Mouse (Mus musculus) gonadal fat pad, adult 2 months (tissue): ENCODE data around the gene Trpm8. TPM values are rescaled to one million over a fixed set of nuclear protein-coding genes. Genes with fewer than 3 reads are reported as not detected.

Experiments used
- DNase-seq: peaks from one replicate; pipeline ENCODE4 v3.0.0-alpha.2; 2012; ENCODE audit warnings: low read depth
- polyA plus RNA-seq: library from polyadenylated mRNA; depleted of rRNA; stranded (reverse); fragments of >200 nt; gene quantifications from 2 replicates; pipeline ENCODE4 v1.2.3, GENCODE M21; 2012

Trpm8 gene
- polyA plus RNA-seq, 1 experiment = not detected

DNA sequence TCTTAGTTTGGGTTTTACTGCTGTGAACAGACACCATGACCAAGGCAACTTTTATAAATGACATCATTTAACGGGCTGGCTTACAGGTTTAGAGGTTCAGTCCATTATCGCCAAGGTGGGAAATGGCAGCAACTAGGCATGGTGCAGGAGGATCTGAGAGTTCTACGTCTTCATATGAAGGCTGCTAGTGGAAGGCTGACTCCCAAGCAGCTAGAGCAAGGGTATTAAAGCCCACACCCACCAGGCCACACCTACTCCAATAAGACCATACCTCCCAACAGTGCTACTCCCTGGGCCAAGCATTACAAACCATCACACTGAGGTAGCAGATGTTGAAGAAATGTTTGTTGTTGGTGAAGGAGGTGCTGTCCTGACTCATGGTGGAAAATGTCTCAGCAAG, 78.2 kb downstream of the Trpm8 start:
- no peak for DNase-seq

DNA sequence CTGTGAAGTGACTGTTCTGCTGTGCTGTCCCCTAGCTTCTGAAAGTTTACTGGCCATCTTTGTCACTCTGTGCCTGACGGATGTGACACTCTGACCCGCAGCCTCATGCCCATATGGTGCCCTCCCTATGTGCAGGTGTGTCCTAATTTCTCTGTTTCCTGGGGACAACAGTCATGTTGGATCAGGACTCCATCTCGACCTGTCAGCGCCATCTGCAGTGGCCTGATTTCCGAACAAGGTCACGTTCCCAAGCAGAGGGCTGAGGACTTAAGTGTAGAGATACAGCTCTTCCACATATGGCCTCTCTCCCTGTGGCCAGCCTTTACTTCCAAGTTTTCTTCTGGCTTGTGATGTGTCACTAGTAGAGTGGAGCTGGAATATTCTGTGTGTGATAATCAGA, 79.2 kb downstream of the Trpm8 start:
- no peak for DNase-seq

DNA sequence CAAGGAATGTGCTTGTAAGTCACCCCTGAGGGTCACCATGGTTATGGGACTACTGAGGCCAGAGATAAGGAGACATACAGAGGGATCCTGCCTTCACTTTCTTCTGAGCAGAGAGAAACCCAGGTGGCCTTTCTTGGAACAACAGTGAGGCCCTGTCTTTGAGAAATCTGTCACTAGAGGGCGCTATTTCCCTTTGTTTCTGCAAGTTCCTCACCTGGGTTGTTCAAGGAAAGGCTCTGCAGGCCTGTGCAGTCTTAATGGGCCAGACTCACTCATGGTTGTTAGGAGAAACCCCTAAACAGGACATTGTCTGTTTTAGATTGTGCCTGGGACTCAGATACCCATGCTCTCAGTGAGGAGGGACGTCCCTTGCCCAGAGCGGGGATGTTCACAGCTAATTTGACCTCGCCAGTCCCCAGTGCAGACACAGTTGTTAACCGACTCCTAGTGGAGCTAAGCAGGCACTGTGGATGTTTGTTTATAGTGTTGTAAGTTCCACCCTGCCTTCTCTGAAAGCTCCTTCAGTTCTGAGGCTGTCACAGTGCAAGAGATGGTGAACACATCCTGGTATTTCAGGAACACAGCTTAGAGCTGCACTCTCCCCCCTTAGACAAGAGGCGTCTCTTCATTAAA, 80.1 kb downstream of the Trpm8 start:
- peak; percentile 10 for DNase-seq

DNA sequence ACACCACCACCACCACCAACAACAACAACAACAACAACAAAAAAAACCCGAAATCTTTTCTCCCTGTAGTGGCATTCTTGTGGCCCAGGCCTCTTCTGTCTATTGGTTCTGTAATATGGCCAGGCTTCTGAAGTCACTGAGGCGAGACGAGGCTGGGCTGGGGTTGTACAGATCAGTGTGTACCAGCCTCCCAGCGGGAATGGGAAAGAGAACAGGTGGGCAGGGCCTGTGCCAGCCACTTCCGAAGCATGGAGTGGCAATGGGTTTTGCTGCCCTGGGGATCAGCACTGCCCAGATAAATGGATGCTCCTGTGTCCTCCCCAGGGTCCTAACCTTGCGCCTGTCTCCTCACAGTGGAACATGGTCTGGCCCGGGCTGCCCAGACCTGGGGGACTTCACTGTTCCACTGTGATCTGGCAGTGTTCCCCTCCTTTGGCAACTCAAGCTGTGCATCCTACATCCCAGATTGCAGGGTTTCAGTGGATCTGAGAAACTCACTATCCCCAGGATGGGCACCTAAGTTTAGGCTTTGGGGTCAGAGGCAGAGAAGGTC, 80.7 kb downstream of the Trpm8 start:
- no peak for DNase-seq

DNA sequence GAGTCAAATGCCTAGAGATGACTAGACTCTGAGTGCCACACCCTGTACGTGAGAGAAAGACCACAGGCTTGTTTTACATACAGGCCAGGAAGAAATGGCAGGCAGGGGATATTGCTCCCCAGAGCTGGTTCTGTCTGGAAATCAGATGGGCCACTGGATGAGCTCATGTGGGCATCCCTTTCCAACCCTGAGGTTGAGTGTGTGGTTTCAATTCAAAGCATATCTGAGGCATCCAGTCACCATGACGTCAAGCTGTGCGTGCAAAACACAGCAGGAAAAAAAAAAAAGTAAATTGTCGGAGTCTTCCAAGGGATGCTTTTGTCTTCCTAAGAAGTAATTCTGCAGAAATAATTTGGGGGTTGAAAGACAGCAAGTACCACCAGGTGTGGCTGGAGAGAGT, 83.6 kb downstream of the Trpm8 start:
- DNase-seq = no peak

DNA sequence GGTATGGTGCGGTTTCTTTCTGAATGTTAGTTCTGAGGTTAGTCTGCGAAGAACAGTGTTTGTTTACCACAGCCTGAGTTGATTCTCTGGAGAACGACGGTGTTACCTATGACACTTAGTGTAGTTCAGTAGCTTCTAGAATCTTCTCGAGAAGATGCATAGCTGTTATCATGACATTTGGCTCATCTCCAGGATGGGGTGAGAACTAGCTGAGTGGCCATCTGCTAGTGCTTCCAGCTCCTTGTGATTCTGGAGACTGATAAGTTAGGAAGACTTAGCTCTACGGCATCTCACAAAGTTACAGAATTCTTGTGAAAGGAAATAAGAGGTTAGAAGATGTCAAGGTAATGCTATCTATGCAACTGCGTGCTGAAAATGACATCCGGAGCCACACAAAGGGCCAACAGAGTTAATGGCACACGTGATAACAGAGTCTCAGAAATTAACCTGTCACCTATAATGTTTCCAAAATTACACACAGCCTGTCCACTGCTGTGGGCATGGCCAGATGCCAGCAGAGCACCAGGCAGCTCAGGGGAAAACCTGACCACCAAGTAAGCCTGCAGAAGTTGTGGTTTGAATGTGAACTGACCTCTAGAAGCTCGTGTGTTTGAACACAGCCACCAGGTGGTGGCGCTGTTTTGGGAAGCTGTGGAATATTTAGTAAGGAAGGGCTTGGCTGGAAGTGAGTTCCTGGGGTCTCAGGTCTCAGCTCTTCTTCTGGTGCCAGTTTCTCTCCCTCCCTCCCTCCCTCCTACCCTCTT, 89.6 kb downstream of the Trpm8 start:
- no peak for DNase-seq

DNA sequence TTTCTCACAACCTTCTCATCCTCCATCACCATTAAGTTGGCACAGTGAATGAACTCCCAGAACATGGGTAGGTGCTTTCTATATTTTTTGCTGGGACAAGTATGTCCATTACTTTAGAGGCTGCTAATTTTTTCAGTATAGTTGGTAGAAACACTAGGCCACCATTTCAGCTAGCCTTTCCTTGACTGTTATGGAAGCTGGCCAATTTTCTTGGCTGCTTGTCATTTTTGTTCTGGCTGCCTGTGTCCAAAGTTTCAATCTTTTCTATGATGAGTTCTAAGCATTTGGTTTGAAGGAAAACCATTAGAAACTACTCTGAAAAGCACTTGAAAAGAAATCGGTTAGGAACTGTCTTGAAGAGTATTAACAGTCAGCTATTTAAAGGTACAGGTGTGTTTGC, 101.0 kb downstream of the Trpm8 start:
- no peak for DNase-seq

DNA sequence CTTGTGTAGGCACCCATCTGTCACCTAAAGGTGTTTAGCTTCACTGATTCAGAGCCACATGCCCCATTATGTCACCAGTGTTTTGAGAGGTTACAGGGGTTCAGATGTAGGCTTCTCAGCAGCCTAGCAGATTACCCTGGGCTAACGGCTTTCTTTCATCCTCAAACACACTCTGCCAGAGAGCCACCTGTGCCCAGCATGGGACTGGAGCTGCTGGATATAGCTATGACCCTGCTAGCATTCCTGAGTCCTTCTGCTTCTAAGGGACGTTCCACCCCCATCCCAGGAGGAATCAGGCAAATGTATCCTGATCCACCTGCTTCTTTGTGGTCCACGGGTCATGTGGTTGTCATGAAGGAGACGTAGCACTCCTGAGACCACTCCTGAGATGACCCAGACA, 114.2 kb downstream of the Trpm8 start:
- DNase-seq = no peak

DNA sequence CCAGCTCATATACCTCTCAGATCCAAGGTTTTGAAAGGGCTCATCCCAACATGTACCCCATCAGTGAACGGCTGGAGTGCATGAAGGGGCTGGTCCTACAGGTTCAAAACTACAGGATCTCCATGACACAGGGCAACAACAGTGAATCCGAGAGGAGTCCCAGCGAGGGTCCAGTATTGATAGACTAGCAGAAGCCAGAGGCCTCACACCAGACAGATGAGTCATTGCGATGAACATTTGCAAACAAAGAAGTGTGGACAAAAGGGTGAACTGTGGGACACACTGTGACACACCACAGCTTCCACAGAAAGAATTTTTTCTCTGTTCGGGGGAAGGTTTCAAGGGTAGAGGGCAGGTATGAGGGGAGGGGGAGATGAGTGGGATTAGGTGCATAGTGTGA, 115.9 kb downstream of the Trpm8 start:
- no peak for DNase-seq

DNA sequence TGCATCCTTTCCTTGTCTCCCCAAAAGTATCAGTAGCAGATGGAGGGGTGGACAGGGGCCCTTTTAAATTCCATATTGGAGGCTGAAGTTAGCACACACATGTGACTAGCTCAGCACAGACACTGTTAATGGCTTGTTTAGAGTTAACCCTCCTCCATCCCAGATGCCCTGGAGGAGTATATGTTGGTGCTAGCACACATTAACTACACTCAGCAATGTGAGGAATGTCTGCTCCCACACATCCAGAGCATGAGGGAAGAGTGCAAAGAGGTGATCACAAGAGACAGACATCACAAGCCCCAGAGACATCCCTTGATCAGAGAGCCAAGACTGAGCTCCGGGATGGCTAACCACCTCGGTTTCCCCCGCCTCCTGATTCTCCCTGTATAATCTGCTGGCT, 125.9 kb downstream of the Trpm8 start:
- DNase-seq = no peak

DNA sequence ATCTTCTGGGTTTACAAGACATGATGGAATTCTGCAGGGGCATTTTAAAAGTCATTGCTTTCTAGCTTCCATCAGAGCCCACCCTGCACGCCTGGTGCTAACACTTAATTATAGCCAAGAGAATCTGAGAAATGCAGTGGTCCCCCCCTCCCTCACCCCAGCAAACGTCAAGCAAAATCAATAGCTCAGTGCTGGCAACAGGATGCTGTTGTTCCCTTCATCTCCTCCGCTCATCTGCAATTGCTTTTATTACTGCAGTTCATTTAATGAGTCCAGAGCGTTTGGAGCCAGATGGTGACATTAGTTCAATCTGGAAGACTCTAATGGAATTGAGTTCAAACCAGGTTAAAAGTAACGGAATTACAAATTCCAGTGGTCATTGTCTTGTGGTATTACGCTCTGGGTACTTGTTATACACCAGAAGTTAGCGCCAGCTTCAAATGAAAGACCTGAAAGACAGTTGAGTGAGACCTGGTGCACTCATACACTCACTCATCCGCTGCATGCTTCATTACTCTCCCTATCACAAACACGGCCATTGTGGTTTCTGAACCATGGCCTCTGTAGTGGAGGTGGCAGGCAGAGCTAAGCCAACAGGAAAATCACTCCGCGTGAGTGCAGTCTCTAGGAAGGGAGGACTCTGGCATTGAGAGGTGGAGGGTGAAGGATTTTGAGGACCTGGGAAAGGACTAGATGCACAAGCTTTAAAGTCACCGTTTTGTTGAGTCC, 128.8 kb downstream of the Trpm8 start:
- no peak for DNase-seq

DNA sequence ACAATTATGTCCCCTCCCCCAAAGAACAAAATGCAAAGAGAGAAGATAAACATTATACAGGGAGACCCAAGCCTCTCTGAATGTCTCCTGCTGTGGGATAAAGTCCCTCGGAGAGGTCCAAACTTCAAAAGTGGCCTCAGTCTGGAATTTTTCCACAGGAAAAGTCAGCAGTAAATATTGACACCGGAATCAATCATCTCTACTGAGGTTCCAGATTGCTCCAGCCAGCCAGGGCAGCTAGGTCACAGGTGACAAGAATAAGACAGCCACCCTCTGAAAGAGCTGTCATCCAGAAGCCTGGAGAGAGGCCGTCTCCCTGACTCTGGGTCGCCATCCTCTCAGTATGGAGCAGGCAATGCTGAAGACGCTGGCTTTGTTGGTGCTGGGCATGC, 129.3 kb downstream of the Trpm8 start, which contains the start of gene Spp2:
Spp2 (plus strand) TSS at position 155 of the 392 bp plus-strand sequence.
- DNase-seq = no peak

DNA sequence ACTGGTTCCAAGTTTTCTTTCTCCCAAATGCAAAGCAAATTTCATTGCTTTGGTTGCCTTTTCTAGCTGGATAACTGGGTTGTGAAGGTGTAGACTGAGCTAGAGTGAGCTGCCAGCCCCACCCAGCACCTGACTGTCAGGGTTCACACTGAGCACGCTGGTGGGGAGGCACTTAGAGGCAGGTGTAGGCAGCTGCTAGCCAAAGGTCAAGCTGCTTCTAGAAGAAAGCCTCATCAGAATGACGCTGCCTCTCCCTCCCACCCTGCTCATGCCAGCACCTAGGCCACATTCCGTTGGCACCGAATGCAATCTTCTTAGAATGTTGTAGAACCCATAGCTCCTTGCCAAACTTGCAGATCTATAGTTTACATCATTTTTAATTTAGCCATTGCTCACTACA, 130.9 kb downstream of the Trpm8 start:
- DNase-seq = no peak

DNA sequence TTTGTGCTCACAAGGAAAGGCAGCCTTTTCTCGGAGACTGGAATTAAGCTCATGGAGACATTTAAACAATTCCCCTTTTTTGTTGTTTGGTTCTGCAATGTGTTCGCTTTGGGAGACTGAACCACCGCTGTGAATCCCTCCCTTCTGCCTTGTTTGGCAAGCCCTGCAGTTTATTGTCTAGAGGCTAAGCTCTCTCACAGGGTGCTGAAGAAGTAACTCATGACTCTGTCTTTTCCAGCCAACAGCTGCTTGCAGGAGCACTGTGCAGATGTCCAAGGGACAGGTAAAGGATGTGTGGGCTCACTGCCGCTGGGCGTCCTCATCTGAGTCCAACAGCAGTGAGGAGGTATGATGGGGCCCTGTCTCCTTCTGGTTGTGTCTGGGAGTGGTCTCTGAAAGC, 134.6 kb downstream of the Trpm8 start:
- DNase-seq = no peak

DNA sequence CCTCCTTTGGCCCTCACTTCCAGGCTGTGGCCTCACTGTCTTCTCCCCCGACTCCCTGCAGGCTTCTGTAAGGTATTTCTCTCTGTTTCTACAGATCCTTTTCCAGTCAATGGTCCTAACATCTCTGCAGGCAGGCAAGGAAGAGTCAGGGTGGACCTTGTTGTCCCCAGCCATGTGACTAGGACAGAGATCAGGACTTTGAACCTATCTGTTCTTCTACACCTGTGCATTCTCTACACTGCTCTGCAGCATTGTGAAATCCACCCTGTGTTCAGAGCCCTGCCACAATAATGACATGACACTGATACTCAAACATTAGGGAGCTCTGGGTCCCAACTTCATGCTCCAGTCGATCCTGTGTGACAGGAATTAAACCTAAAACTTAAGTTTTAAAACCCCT, 141.5 kb downstream of the Trpm8 start:
- no peak for DNase-seq

DNA sequence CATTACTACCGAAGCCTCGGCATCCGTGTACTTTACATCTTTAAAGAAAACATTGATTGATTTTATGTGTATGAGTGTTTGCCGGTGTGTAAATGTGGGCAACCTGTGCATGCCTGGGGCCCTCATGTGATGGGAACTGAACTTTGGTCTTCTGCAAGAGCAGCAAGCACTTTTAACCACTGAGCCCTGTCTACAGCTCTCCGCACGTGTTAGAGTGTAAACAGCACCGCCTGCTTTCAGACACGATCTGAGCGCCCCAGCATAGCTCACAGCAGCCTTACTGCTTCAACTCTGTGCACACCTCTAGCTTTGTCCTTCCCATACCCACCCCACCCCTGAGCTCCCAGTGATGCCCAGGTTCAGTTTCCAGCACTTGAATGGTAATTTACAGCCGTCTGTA, 144.6 kb downstream of the Trpm8 start:
- DNase-seq = no peak

DNA sequence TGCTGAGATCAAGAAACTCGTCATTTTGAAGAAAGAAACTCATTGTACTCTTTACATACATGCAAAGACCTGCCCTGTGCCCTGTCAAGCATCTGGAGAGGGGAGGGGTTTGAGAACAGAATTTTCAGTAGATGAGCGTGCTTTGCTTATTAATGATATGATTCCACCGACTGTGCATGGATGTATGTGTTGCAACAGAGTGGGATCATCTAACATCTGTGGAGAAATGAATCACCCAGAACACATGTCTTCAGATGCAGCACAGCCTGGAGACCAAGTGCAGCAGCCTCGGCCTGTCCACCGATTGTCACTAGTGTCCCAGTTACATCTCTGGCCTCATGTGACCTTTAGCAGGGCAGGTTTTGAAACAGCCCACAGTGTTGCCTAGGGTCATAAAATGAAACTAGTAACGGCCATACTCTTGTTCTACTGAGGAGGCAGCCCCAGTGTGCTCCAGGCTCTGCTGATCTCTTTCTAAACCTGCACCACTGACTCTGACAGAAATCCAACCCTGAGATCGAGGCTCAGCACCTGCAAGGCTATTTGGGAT, 145.5 kb downstream of the Trpm8 start:
- no peak for DNase-seq

DNA sequence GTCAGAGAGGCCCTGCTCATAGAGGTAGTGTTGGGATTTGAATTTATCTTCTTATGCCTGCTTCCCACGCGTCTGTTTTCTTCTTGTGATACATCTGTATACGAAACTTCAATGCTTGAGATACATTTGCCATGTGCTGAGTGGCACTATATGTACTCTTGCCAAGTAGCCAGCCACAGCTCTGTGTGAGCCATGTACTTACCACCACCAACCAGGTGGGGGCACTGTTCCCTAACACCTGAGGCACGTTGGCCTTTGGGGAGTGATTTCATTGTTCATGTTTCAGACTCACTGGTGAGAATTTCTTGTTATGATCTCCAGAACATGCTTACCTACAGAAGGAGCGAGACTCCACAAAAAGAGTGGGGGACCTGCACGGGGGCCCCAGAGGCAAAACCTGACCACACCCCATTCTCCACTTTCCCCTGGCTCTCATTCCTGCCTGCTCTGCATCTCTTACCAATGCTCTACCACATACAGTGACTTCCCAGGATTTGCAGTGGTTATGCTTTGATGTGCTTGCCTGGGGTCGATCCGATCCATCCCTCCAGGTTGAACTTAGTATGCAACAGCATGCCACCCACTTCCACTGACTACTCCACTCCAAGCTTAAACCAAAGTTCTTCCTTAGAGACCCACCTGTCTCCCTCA, 147.3 kb downstream of the Trpm8 start:
- no peak for DNase-seq

DNA sequence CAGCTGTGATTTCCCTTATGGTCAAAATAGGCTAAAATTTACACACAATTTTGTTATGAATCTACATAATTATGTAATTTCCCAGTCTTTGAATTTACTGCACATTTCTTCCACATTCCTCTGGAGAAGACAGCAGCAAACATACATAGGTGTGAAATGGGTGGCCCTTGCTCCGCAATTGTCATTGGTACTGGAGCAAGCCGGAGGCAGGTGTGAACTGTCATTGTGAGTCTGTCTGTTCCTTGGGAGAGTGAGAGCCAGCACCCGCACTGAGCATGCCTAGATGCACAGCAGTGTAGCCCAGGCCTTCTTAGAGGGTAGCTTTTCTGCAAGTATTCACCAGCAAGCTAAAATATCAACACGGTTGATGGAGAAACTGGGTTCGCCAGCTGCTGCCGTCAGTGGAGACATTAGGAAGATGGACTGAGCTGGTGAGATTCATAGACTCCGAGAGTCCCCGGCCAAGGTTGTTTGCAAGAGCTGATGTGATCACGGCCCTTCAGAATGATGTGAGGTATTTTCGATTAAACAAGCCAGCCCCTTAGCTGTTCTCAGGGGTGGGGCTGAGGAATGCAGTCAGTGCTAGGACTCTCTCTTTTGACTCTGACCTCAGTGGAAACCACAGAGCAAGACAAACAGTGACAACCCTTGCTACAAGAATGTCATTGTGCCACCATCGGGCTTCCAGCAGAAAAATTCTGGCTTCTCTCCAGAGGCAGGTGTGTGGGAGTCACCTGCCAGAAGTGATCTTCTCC, 150.7 kb downstream of the Trpm8 start:
- DNase-seq = no peak

DNA sequence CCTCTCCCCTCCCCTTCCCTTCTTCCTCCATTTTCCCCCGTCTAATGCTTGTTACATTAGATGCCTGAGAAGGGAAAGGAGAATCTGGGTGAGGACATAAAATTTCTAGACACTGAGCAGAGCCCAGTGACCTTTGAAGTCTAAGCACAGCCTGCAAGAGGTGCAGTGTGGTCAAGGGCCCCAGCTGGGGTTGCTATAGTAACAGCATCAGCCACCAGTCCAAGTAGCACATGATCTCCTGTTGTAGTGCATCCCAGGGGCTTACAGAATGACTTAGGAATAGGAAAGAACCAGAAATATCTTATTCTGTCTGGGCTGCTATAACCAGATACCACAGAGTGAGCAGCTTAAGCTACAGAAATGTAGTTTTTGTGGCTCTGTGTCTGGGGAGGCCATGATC, 152.0 kb downstream of the Trpm8 start:
- DNase-seq = no peak

DNA sequence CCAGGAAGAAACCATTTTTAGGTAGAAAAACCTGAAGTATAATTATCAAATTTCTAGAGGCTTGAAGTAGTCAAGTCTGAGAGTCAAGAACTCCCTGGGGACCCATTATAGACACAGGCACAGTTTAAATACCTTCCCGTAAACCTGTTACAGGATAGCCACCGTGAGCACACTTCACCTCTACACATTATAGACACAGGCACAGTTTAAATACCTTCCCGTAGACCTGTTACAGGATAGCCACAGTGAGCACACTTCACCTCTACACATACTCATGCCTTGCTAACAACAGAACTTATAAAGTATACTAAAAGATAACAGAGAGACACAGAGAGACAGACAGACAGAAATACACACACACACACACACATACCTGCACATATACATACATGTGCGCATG, 153.8 kb downstream of the Trpm8 start:
- DNase-seq = no peak
